Mouse (Mus musculus): ENCODE measurements around the gene Wfdc3.

DNA sequence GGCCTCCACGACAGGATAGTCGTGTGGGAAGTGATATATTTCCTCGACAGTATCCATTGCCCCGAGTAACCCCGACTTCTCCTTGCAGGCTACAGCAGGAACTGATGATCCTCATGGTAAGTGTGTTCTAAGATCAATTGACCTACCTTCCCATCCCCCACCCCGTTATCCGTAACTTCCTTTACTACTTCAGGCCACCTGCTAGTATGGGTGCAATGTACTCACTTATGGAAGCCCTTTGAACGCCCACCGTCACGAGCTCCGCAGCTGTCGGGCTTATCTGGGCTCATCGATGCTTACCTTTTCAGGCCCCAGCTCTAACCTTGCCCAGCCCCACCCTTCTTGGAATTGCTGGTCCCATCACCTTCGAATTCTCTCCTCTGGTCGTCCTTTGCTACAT is 24.5 kb upstream of the Wfdc3 start:
- no peak for TF ChIP-seq POLR2A (IDR thresholded peaks at IDR 0.05; ENCODE audit: control insufficient read depth, extremely low read depth, insufficient read depth, low read length, poor library complexity)
- TF ChIP-seq CTCF (IDR thresholded peaks at IDR 0.05; ENCODE audit: borderline replicate concordance, control insufficient read depth, extremely low read depth, insufficient read depth, low read length, poor library complexity): no peak
